Mouse (Mus musculus): ENCODE measurements at regions not wholly inside any gene's neighbourhood (a gene's known extent, or its start where the extent isn't known, plus 50 kb on each side); places are given as distances from the start of the nearest gene placed in this dataset.

- DNase-seq = no peak
Observed at GRCm38 (mm10) chr4:140312635-140313034, 66.1 kb upstream of the Igsf21 start.

GRCm38 (mm10) chr4:140307481-140307880 lies 60.9 kb upstream of the Igsf21 start:
- DNase-seq = no peak

DNA sequence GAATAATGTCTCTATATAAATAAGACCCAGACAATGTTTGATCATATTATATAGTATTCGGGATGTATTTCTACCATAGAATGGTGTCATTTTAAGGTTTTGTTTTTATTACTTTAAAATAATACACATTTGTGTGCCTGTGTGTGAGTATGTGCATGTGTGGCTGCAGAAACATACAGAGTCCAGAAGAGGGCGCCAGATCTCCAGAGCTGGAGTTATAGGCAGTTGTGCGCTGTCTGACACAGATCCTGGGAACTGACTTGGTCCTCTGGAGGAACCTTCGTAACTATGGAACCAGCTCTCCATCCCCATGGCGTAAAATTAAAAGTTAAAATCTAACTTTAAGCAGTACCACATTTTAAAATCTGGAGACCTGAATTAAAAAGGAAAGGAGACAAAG lies 58.4 kb upstream of the Igsf21 start:
- DNase-seq = no peak

DNA sequence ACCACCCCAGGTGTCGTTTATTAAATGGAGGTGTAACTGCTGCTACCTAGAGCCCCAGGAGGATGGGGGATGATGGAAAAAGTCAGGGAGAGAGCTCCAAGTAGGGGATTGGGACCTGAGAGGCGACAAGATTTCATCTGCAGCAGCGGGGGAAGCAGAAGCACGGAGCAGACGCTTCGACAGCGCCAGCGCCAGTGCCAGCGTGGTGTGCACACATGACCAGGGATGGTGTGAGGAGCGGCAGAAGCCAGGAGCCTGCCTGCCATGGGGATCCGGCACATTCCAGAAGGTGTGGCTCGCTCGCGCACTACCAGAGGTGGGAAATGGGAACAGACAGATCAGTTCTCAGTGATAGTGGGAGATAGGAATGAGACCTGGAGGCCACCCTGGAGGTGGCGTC lies 55.1 kb upstream of the Igsf21 start:
- no peak for DNase-seq

- no peak for DNase-seq
Observed at GRCm38 (mm10) chr4:140297912-140298620, 51.5 kb upstream of the Igsf21 start.

Measured in cerebellum, adult 18-20 months (tissue).